Mouse (Mus musculus): ENCODE results near the gene Tnks2. TPM values are rescaled to one million over a fixed set of nuclear protein-coding genes. Genes with fewer than 3 reads are reported as not detected.

Gene Tnks2
- polyA plus RNA-seq, 1 experiment: 75.8 TPM

DNA sequence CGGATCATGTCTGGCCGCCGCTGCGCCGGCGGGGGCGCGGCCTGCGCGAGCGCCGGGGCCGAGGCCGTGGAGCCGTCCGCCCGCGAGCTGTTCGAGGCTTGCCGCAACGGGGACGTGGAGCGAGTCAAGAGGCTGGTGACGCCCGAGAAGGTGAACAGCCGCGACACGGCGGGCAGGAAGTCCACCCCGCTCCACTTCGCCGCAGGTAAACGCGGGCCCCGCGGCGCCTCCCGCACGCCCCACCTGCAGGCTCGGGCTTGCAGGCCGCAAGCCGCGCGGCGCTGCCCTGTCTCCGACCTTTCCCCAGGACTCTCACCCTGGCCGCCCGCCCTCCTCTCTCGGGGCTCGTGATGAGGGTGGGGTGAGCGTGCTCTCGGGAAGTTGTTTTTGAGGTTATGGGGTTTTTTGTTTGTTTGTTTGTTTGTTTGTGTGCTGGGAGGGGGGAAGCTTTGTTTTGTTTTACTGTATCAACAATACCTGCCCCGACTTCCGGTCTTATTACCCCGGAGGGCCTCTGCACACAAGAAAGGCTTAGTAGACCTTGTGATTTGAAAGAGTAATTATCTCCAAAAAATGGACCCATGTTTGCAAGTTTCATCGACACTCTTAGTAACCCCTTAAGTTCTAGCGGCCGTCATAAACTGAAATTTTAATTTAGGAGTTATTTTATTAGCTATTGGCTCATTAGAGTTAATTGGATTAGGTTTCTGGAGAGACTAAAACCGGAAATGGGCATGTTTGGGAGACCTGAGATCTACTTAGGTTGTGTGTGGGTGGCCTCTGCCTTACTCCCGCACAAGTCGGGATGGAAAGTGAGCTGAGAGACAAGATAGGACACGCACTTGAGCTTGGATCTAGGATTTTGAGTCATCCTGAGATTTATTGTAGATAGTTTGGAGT is 750 bp downstream of the Tnks2 start:
- Histone ChIP-seq H3K4me1 (ENCODE audit: control insufficient read depth, insufficient read depth, low read length) (peaks cover 8% of the 10 kb centered on the region), H3K27ac (ENCODE audit: insufficient read depth, low read depth, low read length) (peak overlapping the region; percentile 92), H3K4me3 (ENCODE audit: insufficient read depth, low read depth, low read length) (peak overlapping the region; percentile 98)
- under 1% methylated on average over 57 of the region's 62 CpGs for WGBS
- no peak for TF ChIP-seq CTCF (IDR thresholded peaks at IDR 0.05; ENCODE audit: insufficient read depth, low read depth, low read length)
- no peak for TF ChIP-seq POLR2A (IDR thresholded peaks at IDR 0.05; ENCODE audit: insufficient read depth, low read depth, low read length)

DNA sequence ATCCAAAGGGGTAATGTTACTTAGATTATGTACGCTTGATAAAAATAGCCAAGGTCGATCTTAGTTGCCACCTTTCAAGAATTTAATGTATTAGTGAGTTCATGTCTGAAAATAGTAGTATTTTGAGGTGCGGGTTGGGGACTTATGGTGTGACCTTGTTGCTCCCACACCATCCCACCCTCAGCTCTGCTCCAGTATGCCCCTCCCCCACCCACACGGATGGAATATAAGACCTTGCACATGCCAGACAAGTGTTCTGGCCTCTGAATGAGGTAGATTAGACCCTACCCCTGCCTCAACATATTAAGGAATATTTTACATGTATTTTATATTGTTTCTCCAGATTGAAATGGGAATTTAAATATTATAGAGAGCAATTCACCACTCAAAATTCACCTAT is 2.0 kb downstream of the Tnks2 start:
- Histone ChIP-seq H3K4me1 (ENCODE audit: control insufficient read depth, insufficient read depth, low read length) (peaks cover 8% of the 10 kb centered on the region), H3K27ac (ENCODE audit: insufficient read depth, low read depth, low read length) (no peak overlapping the region), H3K4me3 (ENCODE audit: insufficient read depth, low read depth, low read length) (no peak overlapping the region)
- 36% methylated on average over 4 of the region's 4 CpGs for WGBS
- TF ChIP-seq POLR2A (IDR thresholded peaks at IDR 0.05; ENCODE audit: insufficient read depth, low read depth, low read length) (no peak), CTCF (IDR thresholded peaks at IDR 0.05; ENCODE audit: insufficient read depth, low read depth, low read length) (no peak)

DNA sequence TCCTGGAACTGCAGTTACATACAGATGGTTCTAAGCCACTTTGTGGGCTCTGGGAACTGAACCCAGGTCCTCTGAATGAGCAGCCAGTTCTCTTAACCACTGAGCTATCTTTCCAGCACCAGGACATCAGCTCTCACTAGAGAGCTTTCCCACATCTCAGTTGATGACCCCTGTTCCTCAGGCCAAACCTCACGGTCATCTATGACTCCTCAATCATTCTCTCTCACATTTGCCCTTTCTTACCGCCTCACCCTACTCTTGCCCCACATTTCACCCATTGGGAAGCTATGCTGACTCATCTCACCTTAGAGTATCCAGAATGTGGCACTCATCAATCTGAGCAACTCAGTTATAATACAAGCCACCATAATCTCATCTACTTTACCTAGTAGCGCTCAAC is 6.3 kb downstream of the Tnks2 start:
- Histone ChIP-seq H3K4me3 (ENCODE audit: insufficient read depth, low read depth, low read length) (no peak overlapping the region), H3K4me1 (ENCODE audit: control insufficient read depth, insufficient read depth, low read length) (peaks cover 5% of the 10 kb centered on the region), H3K27ac (ENCODE audit: insufficient read depth, low read depth, low read length) (no peak overlapping the region)
- TF ChIP-seq POLR2A (IDR thresholded peaks at IDR 0.05; ENCODE audit: insufficient read depth, low read depth, low read length): no peak
- TF ChIP-seq CTCF (IDR thresholded peaks at IDR 0.05; ENCODE audit: insufficient read depth, low read depth, low read length): no peak
- 95% methylated on average over 3 of the region's 3 CpGs for WGBS

DNA sequence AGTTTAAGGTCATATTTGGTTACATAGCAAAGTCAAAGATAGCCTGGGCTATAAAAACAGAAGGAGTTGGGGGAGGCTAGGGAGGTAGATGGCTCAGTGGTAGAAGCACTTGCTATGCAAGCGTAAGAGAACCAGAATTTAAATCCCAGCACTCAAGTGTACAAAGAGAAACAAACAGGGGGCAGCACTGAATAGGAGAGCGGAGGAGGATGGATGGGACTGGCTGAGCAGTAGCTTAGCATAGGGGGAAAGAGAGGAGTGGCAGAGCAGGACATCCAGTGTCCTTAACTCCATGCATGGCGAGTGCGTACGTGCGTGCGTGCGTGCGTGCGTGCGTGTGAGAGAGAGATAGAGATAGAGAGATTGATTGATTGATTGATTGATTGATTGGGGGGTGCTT is 9.8 kb downstream of the Tnks2 start:
- no peak overlapping the region for H3K27ac ChIP-seq (ENCODE audit: insufficient read depth, low read depth, low read length)
- H3K4me3 ChIP-seq (ENCODE audit: insufficient read depth, low read depth, low read length): no peak overlapping the region
- no peaks in the 10 kb centered on the region; the same call in 1 of the 2 replicates for H3K4me1 ChIP-seq (ENCODE audit: control insufficient read depth, insufficient read depth, low read length)
- TF ChIP-seq POLR2A (IDR thresholded peaks at IDR 0.05; ENCODE audit: insufficient read depth, low read depth, low read length): no peak
- no peak for TF ChIP-seq CTCF (IDR thresholded peaks at IDR 0.05; ENCODE audit: insufficient read depth, low read depth, low read length)
- 93% methylated on average over 11 of the region's 11 CpGs for WGBS

DNA sequence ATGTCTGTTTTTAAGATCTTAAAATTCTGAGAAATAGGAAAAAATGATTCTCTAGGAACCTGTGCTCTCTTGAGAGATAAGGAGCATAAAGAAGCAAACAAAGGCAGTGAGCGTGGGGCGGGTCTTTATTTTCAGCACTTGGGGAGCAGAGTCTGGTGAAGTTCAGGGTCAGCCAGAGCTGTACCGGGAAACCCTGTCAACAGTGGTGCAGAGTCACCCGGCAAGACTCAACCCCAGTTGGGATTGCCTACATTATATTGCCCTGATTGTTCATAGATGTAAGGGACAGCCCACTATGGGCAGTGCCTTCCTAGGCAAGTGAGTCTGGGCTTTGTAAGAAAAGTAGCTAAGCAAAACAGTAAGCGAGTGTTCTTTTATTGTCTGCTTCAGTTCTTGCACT is 11.9 kb downstream of the Tnks2 start:
- WGBS: 78% methylated on average over 5 of the region's 5 CpGs
- no peak overlapping the region for H3K27ac ChIP-seq (ENCODE audit: insufficient read depth, low read depth, low read length)
- TF ChIP-seq CTCF (IDR thresholded peaks at IDR 0.05; ENCODE audit: insufficient read depth, low read depth, low read length): no peak
- no peak for TF ChIP-seq POLR2A (IDR thresholded peaks at IDR 0.05; ENCODE audit: insufficient read depth, low read depth, low read length)
- no peak overlapping the region for H3K4me3 ChIP-seq (ENCODE audit: insufficient read depth, low read depth, low read length)
- H3K4me1 ChIP-seq (ENCODE audit: control insufficient read depth, insufficient read depth, low read length): no peaks in the 10 kb centered on the region; the same call in 1 of the 2 replicates

DNA sequence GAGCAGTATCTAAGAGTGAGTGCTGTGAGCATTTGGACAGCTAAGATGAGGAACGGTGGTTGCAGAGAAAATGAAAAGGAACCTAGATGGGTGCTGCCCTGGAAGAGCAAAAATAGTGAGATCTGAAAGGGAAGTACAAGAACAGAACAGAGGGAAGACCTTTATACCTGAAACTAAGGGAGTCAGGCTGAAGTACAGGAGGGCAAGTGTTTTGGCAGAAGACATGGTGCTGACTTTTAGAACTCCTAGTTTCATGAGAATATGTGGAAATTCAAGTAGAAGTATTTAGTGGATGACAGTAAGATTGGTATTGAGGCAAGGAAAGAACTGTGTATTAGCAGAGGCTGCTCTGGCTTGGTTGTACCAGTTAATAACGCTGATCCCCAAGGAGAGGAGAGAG is 19.8 kb downstream of the Tnks2 start:
- Histone ChIP-seq H3K4me3 (ENCODE audit: insufficient read depth, low read depth, low read length) (no peak overlapping the region), H3K4me1 (ENCODE audit: control insufficient read depth, insufficient read depth, low read length) (no peaks in the 10 kb centered on the region), H3K27ac (ENCODE audit: insufficient read depth, low read depth, low read length) (no peak overlapping the region)
- no peak for TF ChIP-seq CTCF (IDR thresholded peaks at IDR 0.05; ENCODE audit: insufficient read depth, low read depth, low read length)
- TF ChIP-seq POLR2A (IDR thresholded peaks at IDR 0.05; ENCODE audit: insufficient read depth, low read depth, low read length): no peak
- WGBS: 94% methylated on average over 2 of the region's 2 CpGs

DNA sequence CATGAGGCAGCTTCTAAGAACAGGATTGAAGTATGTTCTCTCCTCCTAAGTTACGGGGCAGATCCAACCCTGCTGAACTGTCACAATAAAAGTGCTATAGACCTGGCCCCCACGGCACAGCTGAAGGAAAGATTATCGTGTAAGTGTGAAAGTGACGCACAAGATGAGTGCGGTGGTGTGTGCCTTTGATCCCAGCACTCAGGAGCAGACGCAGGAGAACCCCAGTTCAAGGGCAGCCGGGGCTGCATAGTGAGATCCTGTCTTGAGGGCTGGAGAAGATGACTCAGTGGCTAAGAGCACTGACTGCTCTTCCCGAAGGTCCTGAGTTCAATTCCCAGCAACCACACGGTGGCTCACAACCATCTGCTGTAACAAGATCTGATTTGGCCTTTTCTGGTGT is 23.8 kb downstream of the Tnks2 start:
- 89% methylated on average over 9 of the region's 9 CpGs for WGBS
- Histone ChIP-seq H3K27ac (ENCODE audit: insufficient read depth, low read depth, low read length) (no peak overlapping the region), H3K4me3 (ENCODE audit: insufficient read depth, low read depth, low read length) (no peak overlapping the region), H3K4me1 (ENCODE audit: control insufficient read depth, insufficient read depth, low read length) (no peaks in the 10 kb centered on the region)
- TF ChIP-seq CTCF (IDR thresholded peaks at IDR 0.05; ENCODE audit: insufficient read depth, low read depth, low read length) (no peak), POLR2A (IDR thresholded peaks at IDR 0.05; ENCODE audit: insufficient read depth, low read depth, low read length) (no peak)

DNA sequence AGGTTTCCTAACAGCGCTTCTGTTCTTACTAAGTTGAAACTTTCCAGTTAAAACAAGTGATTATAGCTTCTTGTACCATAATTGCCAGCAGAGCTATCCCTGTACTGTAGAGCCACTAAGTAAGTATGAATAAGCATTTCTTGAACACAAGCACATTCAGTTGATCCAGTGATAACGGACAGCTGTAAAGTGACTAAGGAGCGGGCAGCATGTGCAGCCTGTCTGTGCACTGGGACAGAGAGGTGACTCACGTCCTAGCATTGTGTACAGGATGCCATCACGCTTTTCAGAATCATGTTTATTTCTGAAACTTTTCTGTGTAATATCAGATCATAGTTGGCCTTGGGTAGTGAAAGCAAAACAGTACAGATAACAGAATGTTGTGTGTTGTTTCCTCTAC is 26.4 kb downstream of the Tnks2 start:
- 86% methylated on average over 5 of the region's 5 CpGs for WGBS

DNA sequence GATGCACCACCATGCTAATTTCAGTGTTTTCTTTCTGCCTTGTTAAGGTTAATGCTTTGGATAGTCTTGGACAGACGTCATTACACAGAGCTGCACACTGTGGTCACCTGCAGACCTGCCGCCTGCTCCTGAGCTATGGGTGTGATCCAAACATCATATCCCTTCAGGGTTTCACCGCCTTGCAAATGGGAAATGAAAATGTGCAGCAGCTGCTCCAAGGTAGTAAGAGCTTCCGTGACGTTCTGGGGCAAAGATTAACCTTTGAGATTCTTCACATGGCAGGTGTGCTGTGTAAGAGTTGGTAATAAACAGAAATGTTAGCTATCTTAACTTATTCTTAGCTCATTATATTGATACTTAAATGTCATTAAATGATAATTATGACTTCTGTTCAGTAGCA is 31.9 kb downstream of the Tnks2 start:
- no peaks in the 10 kb centered on the region for H3K4me1 ChIP-seq (ENCODE audit: control insufficient read depth, insufficient read depth, low read length)
- TF ChIP-seq CTCF (IDR thresholded peaks at IDR 0.05; ENCODE audit: insufficient read depth, low read depth, low read length): no peak
- no peak for TF ChIP-seq POLR2A (IDR thresholded peaks at IDR 0.05; ENCODE audit: insufficient read depth, low read depth, low read length)
- 90% methylated on average over 5 of the region's 5 CpGs for WGBS
- H3K4me3 ChIP-seq (ENCODE audit: insufficient read depth, low read depth, low read length): no peak overlapping the region
- H3K27ac ChIP-seq (ENCODE audit: insufficient read depth, low read depth, low read length): no peak overlapping the region

More for the DNA sequence above, 26.4 kb downstream of the Tnks2 start:
- Histone ChIP-seq H3K4me1 (ENCODE audit: control insufficient read depth, insufficient read depth, low read length) (no peaks in the 10 kb centered on the region), H3K4me3 (ENCODE audit: insufficient read depth, low read depth, low read length) (no peak overlapping the region), H3K27ac (ENCODE audit: insufficient read depth, low read depth, low read length) (no peak overlapping the region)
- TF ChIP-seq CTCF (IDR thresholded peaks at IDR 0.05; ENCODE audit: insufficient read depth, low read depth, low read length) (no peak), POLR2A (IDR thresholded peaks at IDR 0.05; ENCODE audit: insufficient read depth, low read depth, low read length) (no peak)
